Mouse (Mus musculus): ENCODE data around the gene Rpf1.

DNA sequence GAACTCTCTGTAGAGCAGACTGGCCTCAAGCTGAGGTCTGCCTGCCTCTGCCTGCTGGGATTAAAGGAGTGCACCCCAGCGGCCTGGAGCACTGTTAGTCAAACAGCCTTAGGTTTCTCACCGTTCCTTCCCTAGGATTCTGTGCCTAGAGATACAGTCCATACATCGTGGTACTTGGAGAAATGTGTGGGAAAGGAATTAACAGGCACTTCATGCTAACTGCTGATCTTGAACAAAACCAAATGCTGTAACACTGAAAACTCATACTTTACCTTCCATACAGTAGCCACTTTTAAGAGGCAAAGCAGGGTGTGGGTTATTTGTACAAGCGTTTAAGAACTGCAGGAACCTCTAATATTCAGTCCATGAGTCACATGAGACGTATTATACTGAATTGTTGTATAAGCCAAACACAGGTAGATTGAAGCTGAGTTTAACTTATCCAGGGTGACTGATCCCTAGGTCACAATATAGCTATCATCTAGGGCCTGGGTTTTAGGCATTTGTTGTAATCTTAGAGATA lies 19.6 kb downstream of the Rpf1 start:
- TF ChIP-seq CTCF (IDR thresholded peaks at IDR 0.05 in 2 of 3, conservative IDR thresholded peaks at IDR 0.05 in 1 of 3; ENCODE audit: control insufficient read depth in 1 of 3, insufficient read depth in 1 of 3, low read depth in 2 of 3, low read length in 3 of 3, poor library complexity in 1 of 3, severe bottlenecking in 1 of 3) (no peak), CHD2 (IDR thresholded peaks at IDR 0.05; ENCODE audit: low read length) (no peak), JUND (IDR thresholded peaks at IDR 0.05; ENCODE audit: low read depth, low read length) (no peak), GATA1 (IDR thresholded peaks at IDR 0.05; ENCODE audit: low read depth, low read length) (no peak), UBTF (IDR thresholded peaks at IDR 0.05; ENCODE audit: borderline replicate concordance, insufficient read depth, low read depth, low read length) (no peak), RAD21 (IDR thresholded peaks at IDR 0.05; ENCODE audit: low read depth, low read length) (no peak), POLR2AphosphoS5 (IDR thresholded peaks at IDR 0.05; ENCODE audit: borderline replicate concordance, low read depth, low read length) (no peak), SMC3 (IDR thresholded peaks at IDR 0.05; ENCODE audit: low read depth, low read length) (no peak), POLR2A (IDR thresholded peaks at IDR 0.05; ENCODE audit: control insufficient read depth in 1 of 2, insufficient read depth in 1 of 2, low read depth in 1 of 2, low read length in 2 of 2, poor library complexity in 1 of 2) (no peak), ZKSCAN1 (IDR thresholded peaks at IDR 0.05; ENCODE audit: low read depth, low read length) (no peak), KAT2A (conservative IDR thresholded peaks at IDR 0.05; ENCODE audit: low read depth, low read length) (no peak), GABPA (IDR thresholded peaks at IDR 0.05; ENCODE audit: low read depth, low read length) (no peak)

Data from MEL (cell line).